Mouse (Mus musculus) forebrain, embryonic 11.5 days (tissue): Measurements from ENCODE around the gene Rftn1. TPM values are rescaled to one million over a fixed set of nuclear protein-coding genes. Genes with fewer than 3 reads are reported as not detected.

Experiments used
- ATAC-seq: fragments of 200-750 bp; cut with Nextera tagmentation; replicated peaks from 2 replicates; pipeline ENCODE4 v1.8.0; 2017; ENCODE audit warnings: moderate TSS enrichment; ENCODE audit not compliant: low FRiP score
- DNase-seq: peaks from one replicate; pipeline ENCODE4 v3.0.0-alpha.2; 2017; ENCODE audit warnings: low spot score
- H3K27ac ChIP-seq: fragments of 300-500 bp; sonication (generic); 2 replicates; pipeline ENCODE4 v1.5.1; 2014; ENCODE audit warnings: low read depth, low read length
- H3K27me3 ChIP-seq: fragments of 300-500 bp; sonication (generic); 2 replicates; pipeline ENCODE4 v1.6.1; 2014; ENCODE audit warnings: mild to moderate bottlenecking, low read length, mixed read lengths; ENCODE audit not compliant: control insufficient read depth, insufficient read depth
- H3K36me3 ChIP-seq: fragments of 300-500 bp; sonication (generic); 2 replicates; pipeline ENCODE4 v1.6.1; 2014; ENCODE audit warnings: mild to moderate bottlenecking, low read length, moderate library complexity, mixed read lengths; ENCODE audit not compliant: control insufficient read depth, insufficient read depth
- H3K4me1 ChIP-seq: fragments of 300-500 bp; sonication (generic); replicated peaks from 2 replicates; pipeline ENCODE4 v1.6.1; 2014; ENCODE audit warnings: low read length, mixed read lengths; ENCODE audit not compliant: control insufficient read depth, insufficient read depth
- H3K4me2 ChIP-seq: fragments of 300-500 bp; sonication (generic); 2 replicates; pipeline ENCODE4 v1.6.1; 2014; ENCODE audit warnings: low read depth, mild to moderate bottlenecking, low read length, moderate library complexity, mixed read lengths; ENCODE audit not compliant: severe bottlenecking
- H3K4me3 ChIP-seq: fragments of 300-500 bp; sonication (generic); 2 replicates; pipeline ENCODE4 v1.5.1; 2014; ENCODE audit warnings: low read depth, low read length
- H3K9ac ChIP-seq: fragments of 300-500 bp; sonication (generic); 2 replicates; pipeline ENCODE4 v1.6.1; 2014; ENCODE audit warnings: low read length
- H3K9me3 ChIP-seq: fragments of 300-500 bp; sonication (generic); 2 replicates; pipeline ENCODE4 v1.6.1; 2016; ENCODE audit warnings: low read length, mixed read lengths; ENCODE audit not compliant: control insufficient read depth
- WGBS: fragments of 180-500 bp; shearing (Covaris S2); extraction: QIAGEN DNeasy Blood & Tissue Kit; methylation state at CpG from one replicate; pipeline ENCODE4 v1.1.7; 2014; 5-methylcytosine and 5-hydroxymethylcytosine counted together
- polyA plus RNA-seq: library from polyadenylated mRNA; unstranded; fragments of >200 nt; fragmentation: Nextera tagmentation; extraction: Ambion mirVana; gene quantifications from 2 replicates; pipeline ENCODE4 v1.2.1, GENCODE M21; 2014

Gene Rftn1
- polyA plus RNA-seq, 1 experiment from 2014 or later = 11.6 TPM

DNA sequence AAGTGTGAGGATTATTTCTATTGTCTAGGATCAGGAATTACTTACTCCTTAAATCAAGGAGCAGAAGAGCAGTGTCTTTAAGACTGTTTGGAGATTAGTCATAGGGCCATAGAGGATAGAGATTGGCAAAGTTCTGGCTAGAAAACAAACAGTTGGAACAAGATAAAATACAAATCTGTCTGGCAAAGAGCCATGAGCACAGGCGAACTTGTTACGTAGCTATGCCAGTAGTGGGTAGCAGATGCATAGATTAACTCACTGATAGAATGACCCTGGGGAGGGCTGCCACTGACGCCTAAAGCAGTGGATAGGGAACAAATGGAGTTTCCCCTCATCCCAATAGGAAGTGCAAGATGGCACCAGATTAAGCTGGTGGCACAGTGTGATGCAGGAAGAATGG, 97.1 kb downstream of the Rftn1 start:
- Histone ChIP-seq H3K4me3 (no peak overlapping the region), H3K9me3 (no peaks in the 10 kb centered on the region), H3K36me3 (no peaks in the 10 kb centered on the region), H3K27me3 (no peaks in the 10 kb centered on the region), H3K27ac (no peak overlapping the region), H3K9ac (no peak overlapping the region), H3K4me1 (no peaks in the 10 kb centered on the region), H3K4me2 (no peak overlapping the region)
- 85% methylated on average over 3 of the region's 3 CpGs for WGBS
- no peak for DNase-seq
- ATAC-seq = no peak

DNA sequence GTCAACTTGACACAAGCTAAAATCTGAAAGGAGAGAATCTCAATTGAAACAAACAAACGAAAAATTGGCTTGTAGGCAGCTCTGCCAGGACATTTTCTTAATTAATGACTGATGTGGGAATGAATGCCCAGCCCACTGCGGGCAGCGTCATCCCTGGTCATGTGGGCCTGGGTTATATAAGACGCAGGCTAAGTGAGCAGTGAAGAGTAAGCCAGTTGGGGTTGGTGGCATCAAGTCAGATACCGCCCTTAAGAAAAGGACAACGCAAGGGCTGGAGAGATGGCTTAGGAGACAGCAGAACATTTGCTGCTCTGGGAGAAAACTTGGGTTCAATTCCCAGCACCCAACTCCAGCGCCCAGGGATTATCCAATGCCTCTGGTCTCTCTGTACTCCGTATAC, 97.6 kb downstream of the Rftn1 start:
- H3K4me3 ChIP-seq = no peak overlapping the region
- no peaks in the 10 kb centered on the region for H3K27me3 ChIP-seq
- H3K27ac ChIP-seq = no peak overlapping the region
- ATAC-seq (no peak), DNase-seq (no peak)
- H3K9me3 ChIP-seq = no peaks in the 10 kb centered on the region
- H3K36me3 ChIP-seq = no peaks in the 10 kb centered on the region
- H3K4me2 ChIP-seq = no peak overlapping the region
- 88% methylated on average over 8 of the region's 8 CpGs for WGBS
- H3K4me1 ChIP-seq = no peaks in the 10 kb centered on the region
- no peak overlapping the region for H3K9ac ChIP-seq

DNA sequence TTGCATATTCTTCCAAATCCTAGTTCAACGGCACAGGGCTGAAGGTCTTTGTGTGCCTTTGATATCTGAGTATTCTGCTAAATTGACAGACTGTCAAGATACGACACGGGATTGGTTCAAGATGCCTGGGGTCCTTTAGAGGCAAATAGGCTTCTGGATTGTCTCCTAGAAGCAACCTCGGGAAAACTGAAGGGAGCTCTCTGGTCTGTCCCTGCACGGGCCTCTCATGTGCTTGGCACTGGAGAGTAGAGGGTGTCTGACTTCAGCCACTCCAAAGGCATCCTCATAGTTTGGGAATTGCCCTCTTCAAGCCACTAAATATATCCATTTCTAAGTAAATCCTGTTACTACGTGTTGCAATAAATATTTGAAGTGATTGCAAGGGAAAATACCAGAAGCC, 98.6 kb downstream of the Rftn1 start:
- H3K36me3 ChIP-seq = no peaks in the 10 kb centered on the region
- ATAC-seq = no peak
- H3K4me1 ChIP-seq = no peaks in the 10 kb centered on the region
- 72% methylated on average over 6 of the region's 6 CpGs for WGBS
- H3K4me2 ChIP-seq = no peak overlapping the region
- no peak overlapping the region for H3K9ac ChIP-seq
- H3K9me3 ChIP-seq = no peaks in the 10 kb centered on the region
- H3K4me3 ChIP-seq = no peak overlapping the region
- H3K27me3 ChIP-seq = no peaks in the 10 kb centered on the region
- no peak for DNase-seq
- no peak overlapping the region for H3K27ac ChIP-seq

DNA sequence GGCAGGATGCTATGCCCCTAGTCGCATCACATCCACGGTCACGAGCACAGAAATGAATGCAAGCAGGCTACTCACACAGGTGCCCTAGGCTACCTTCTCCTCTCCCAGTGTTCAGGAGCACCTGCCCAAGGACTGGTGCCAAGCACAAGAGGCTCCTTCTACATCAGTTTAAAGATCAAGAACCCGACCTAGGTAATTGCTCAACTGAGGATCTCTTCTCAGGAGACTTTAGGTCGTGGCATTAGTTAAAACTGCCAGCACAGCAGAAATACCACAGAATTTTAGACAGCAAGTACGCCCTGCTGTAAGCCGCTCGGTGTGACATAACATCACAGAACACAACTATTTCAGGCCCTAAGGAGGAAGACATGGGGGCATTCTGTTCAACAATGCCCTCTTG, 100.7 kb downstream of the Rftn1 start:
- Histone ChIP-seq H3K27ac (no peak overlapping the region), H3K9ac (no peak overlapping the region), H3K4me2 (no peak overlapping the region), H3K4me1 (no peaks in the 10 kb centered on the region), H3K36me3 (no peaks in the 10 kb centered on the region), H3K27me3 (no peaks in the 10 kb centered on the region), H3K9me3 (no peaks in the 10 kb centered on the region), H3K4me3 (no peak overlapping the region)
- ATAC-seq (no peak), DNase-seq (no peak)
- WGBS = 87% methylated on average over 8 of the region's 8 CpGs

DNA sequence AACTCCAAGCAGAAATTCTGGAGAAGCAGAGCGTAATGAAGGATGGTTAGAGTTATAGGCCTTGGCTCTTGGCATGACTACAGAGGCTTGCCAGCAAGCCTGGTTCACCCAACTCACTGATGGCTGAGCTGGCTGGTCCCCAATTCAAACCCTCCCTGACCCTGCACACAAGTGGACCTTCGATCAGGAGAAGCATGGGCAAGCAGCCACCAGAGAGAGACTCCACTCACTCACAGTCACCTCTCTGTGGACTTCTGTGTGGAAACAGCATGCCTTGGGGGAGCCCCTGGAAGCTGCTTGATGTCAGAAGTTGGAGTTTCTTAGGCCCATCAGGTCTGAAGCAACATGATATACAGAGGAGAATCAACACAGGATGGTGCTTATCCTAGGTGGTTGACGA, 102.4 kb downstream of the Rftn1 start:
- Histone ChIP-seq H3K27ac (no peak overlapping the region), H3K9me3 (no peaks in the 10 kb centered on the region), H3K4me3 (no peak overlapping the region), H3K4me1 (no peaks in the 10 kb centered on the region), H3K4me2 (no peak overlapping the region), H3K36me3 (no peaks in the 10 kb centered on the region), H3K9ac (no peak overlapping the region), H3K27me3 (no peaks in the 10 kb centered on the region)
- ATAC-seq (no peak), DNase-seq (no peak)
- 98% methylated on average over 3 of the region's 3 CpGs for WGBS

DNA sequence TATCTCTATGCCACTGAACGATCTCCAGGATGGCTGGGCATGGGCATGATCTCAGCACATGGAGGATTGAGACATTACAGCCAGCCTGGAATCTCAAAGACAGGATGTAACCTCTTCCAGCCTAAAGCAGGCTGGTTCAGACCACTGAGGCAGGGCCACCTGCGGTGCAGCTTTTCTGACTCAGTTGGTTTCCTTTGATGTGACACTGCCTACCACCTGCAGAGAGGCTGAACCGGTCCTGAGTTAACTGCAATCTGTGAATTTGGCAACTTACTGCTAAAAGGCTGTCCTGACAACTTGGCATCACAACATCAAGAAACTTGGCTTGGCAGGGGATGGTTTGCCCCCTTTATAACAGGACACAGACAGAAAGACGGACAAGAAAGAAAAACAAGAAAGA, 103.6 kb downstream of the Rftn1 start:
- Histone ChIP-seq H3K27ac (no peak overlapping the region), H3K27me3 (no peaks in the 10 kb centered on the region), H3K4me3 (no peak overlapping the region), H3K4me1 (no peaks in the 10 kb centered on the region), H3K36me3 (no peaks in the 10 kb centered on the region), H3K9me3 (no peaks in the 10 kb centered on the region), H3K9ac (no peak overlapping the region), H3K4me2 (no peak overlapping the region)
- WGBS = 61% methylated on average over 4 of the region's 4 CpGs
- ATAC-seq (no peak), DNase-seq (no peak)

DNA sequence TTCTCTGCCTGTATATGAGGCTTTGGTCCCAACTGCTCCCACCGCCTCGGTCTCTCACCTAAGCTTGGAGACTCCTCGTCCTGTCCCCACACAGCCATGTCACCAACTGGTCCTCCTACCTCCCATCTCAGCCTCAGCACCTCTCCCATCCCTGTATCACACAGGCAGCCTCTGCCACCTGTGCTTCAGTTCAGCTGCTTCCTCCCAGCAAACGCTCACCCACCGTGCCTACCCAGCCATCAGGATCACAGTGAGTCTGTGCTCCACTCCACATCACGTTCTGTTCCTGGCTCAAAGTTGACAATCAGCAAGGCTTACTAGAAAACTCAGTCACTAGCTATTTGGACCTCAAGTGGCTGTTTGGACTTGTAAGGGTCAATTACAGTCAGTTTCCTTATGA, 105.8 kb downstream of the Rftn1 start:
- H3K9ac ChIP-seq = no peak overlapping the region
- H3K27me3 ChIP-seq = no peaks in the 10 kb centered on the region
- WGBS = 80% methylated on average over 6 of the region's 6 CpGs
- no peak overlapping the region for H3K4me2 ChIP-seq
- no peaks in the 10 kb centered on the region for H3K4me1 ChIP-seq
- DNase-seq (no peak), ATAC-seq (no peak)
- H3K36me3 ChIP-seq = no peaks in the 10 kb centered on the region
- no peak overlapping the region for H3K27ac ChIP-seq
- H3K9me3 ChIP-seq = no peaks in the 10 kb centered on the region
- no peak overlapping the region for H3K4me3 ChIP-seq

DNA sequence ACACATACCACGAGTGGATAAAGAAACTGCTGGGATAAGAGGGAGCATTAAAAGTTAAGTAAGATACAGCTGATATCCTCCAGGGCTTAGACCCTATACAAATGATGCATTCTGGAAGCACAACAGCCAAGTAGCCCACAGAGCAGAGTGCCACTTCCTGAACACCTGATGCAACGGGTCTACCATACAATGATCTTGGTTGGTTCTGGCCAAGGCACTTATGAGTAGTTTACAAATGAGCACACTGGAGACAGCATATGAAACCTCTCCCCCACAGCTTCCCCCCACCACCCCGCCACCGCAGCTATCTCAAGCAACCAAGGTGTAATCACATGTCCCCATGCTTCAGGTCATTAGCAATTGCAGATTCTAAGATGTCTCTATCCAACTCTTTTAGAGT, 106.5 kb downstream of the Rftn1 start:
- Histone ChIP-seq H3K9ac (no peak overlapping the region), H3K4me1 (no peaks in the 10 kb centered on the region), H3K36me3 (no peaks in the 10 kb centered on the region), H3K4me2 (no peak overlapping the region), H3K4me3 (no peak overlapping the region), H3K9me3 (no peaks in the 10 kb centered on the region), H3K27me3 (no peaks in the 10 kb centered on the region), H3K27ac (no peak overlapping the region)
- no peak for DNase-seq
- no peak for ATAC-seq
- WGBS = 90% methylated on average over 4 of the region's 4 CpGs

DNA sequence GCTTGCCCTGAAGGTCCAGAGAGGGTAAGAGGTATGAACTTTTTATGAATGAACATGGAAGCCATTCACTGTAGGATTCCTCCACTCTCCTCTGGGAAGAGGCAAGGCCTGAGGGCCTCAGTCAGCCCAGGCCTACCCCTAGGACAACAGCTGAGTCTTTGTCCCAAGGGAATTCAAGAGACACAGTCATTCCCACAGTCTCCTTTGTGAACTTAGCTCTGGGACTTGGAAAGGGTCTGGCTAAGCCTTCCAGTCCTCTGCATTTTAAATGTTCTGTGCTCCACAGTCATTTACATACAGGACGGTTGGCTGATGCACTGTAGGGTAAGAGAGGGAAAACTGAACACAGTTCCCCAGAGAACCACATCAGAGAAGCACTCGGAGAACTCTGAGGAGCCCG, 107.5 kb downstream of the Rftn1 start:
- WGBS = 82% methylated on average over 3 of the region's 3 CpGs
- H3K27ac ChIP-seq = no peak overlapping the region

More for the DNA sequence above, 107.5 kb downstream of the Rftn1 start:
- H3K4me3 ChIP-seq = no peak overlapping the region
- DNase-seq (no peak), ATAC-seq (no peak)
- H3K36me3 ChIP-seq = no peaks in the 10 kb centered on the region
- H3K4me1 ChIP-seq = no peaks in the 10 kb centered on the region
- no peaks in the 10 kb centered on the region for H3K9me3 ChIP-seq
- H3K9ac ChIP-seq = no peak overlapping the region
- H3K27me3 ChIP-seq = no peaks in the 10 kb centered on the region
- H3K4me2 ChIP-seq = no peak overlapping the region
